Mouse (Mus musculus): ENCODE data around the gene Six3. TPM values are rescaled to one million over a fixed set of nuclear protein-coding genes. Genes with fewer than 3 reads are reported as not detected.

Gene Six3
- polyA plus RNA-seq, 1 experiment from 2014 or later: not detected

- H3K9me3 ChIP-seq (ENCODE audit: control insufficient read depth, low read length): no peaks in the 10 kb centered on the region
- H3K27me3 ChIP-seq (ENCODE audit: control insufficient read depth, insufficient read depth, low read length): peaks cover 57% of the 10 kb centered on the region
- H3K36me3 ChIP-seq (ENCODE audit: control insufficient read depth, insufficient read depth, low read length): no peaks in the 10 kb centered on the region
- no peak for ATAC-seq (ENCODE audit: low read depth)
- H3K4me1 ChIP-seq (ENCODE audit: control insufficient read depth, insufficient read depth, low read length): no peaks in the 10 kb centered on the region
- no peak overlapping the region for H3K27ac ChIP-seq (ENCODE audit: low read depth, low read length)
- WGBS: 39% methylated on average over 22 of the region's 22 CpGs
- H3K4me2 ChIP-seq (ENCODE audit: low read depth, low read length): no peak overlapping the region
- H3K9ac ChIP-seq (replicated peaks; ENCODE audit: low read depth, low read length): no peak overlapping the region
- no peak overlapping the region for H3K4me3 ChIP-seq (ENCODE audit: low read depth, low read length)
These were observed 17.1 kb downstream of the Six3 start for GRCm38 (mm10) chr17:85630296-85631050.

DNA sequence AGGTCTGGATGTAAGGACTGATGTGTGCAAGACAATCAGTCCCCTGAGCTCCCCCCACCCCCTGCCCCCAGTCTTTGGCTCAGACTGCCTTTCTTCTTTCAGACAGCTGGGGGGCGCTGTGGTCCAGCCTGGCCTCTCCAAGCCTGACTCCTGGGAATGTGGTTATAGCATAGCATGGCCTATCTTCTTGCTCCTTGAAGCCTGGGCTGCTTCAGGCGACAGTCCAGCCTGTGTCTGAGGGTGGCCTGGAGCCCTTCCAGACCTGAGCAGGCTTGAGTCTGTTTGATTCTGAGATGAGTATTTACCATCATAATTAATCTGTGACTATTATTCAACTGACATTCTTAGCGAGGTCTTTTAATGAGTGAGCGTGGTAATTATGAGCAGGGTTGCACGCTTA, 17.7 kb downstream of the Six3 start:
- Histone ChIP-seq H3K9me3 (ENCODE audit: control insufficient read depth, low read length) (no peaks in the 10 kb centered on the region), H3K27me3 (ENCODE audit: control insufficient read depth, insufficient read depth, low read length) (peaks cover 52% of the 10 kb centered on the region), H3K9ac (replicated peaks; ENCODE audit: low read depth, low read length) (no peak overlapping the region), H3K36me3 (ENCODE audit: control insufficient read depth, insufficient read depth, low read length) (no peaks in the 10 kb centered on the region), H3K4me2 (ENCODE audit: low read depth, low read length) (no peak overlapping the region), H3K4me3 (ENCODE audit: low read depth, low read length) (no peak overlapping the region), H3K27ac (ENCODE audit: low read depth, low read length) (no peak overlapping the region), H3K4me1 (ENCODE audit: control insufficient read depth, insufficient read depth, low read length) (no peaks in the 10 kb centered on the region)
- 49% methylated on average over 5 of the region's 5 CpGs for WGBS
- ATAC-seq (ENCODE audit: low read depth): no peak

- Histone ChIP-seq H3K9ac (replicated peaks; ENCODE audit: low read depth, low read length) (no peak overlapping the region), H3K27ac (ENCODE audit: low read depth, low read length) (no peak overlapping the region), H3K4me3 (ENCODE audit: low read depth, low read length) (no peak overlapping the region), H3K4me2 (ENCODE audit: low read depth, low read length) (no peak overlapping the region), H3K9me3 (ENCODE audit: control insufficient read depth, low read length) (no peaks in the 10 kb centered on the region), H3K36me3 (ENCODE audit: control insufficient read depth, insufficient read depth, low read length) (no peaks in the 10 kb centered on the region), H3K4me1 (ENCODE audit: control insufficient read depth, insufficient read depth, low read length) (no peaks in the 10 kb centered on the region), H3K27me3 (ENCODE audit: control insufficient read depth, insufficient read depth, low read length) (peaks cover 31% of the 10 kb centered on the region)
- ATAC-seq (ENCODE audit: low read depth): peak; percentile 61; the same call in 1 of the 2 replicates
- WGBS: 4% methylated on average over 13 of the region's 13 CpGs
These were observed 20.2 kb downstream of the Six3 start for GRCm38 (mm10) chr17:85633619-85634018.

- no peaks in the 10 kb centered on the region for H3K9me3 ChIP-seq (ENCODE audit: control insufficient read depth, low read length)
- 74% methylated on average over 6 of the region's 6 CpGs for WGBS
- no peak overlapping the region for H3K4me2 ChIP-seq (ENCODE audit: low read depth, low read length)
- H3K27ac ChIP-seq (ENCODE audit: low read depth, low read length): no peak overlapping the region
- H3K4me1 ChIP-seq (ENCODE audit: control insufficient read depth, insufficient read depth, low read length): no peaks in the 10 kb centered on the region
- H3K9ac ChIP-seq (replicated peaks; ENCODE audit: low read depth, low read length): no peak overlapping the region
- ATAC-seq (ENCODE audit: low read depth): no peak
- H3K36me3 ChIP-seq (ENCODE audit: control insufficient read depth, insufficient read depth, low read length): no peaks in the 10 kb centered on the region
- peaks cover 14% of the 10 kb centered on the region; the same call in 1 of the 2 replicates for H3K27me3 ChIP-seq (ENCODE audit: control insufficient read depth, insufficient read depth, low read length)
- no peak overlapping the region for H3K4me3 ChIP-seq (ENCODE audit: low read depth, low read length)
These were observed 24.5 kb downstream of the Six3 start for GRCm38 (mm10) chr17:85637876-85638275.

- H3K36me3 ChIP-seq (ENCODE audit: control insufficient read depth, insufficient read depth, low read length): no peaks in the 10 kb centered on the region
- 0 out of 2 replicates have a peak, but pooled peaks have one; percentile 31 for ATAC-seq (ENCODE audit: low read depth)
- peak overlapping the region; percentile 30 for H3K4me3 ChIP-seq (ENCODE audit: low read depth, low read length)
- H3K9ac ChIP-seq (replicated peaks; ENCODE audit: low read depth, low read length): no peak overlapping the region; the same call in 1 of the 2 replicates
- H3K4me2 ChIP-seq (ENCODE audit: low read depth, low read length): peak overlapping the region; percentile 60
- H3K27ac ChIP-seq (ENCODE audit: low read depth, low read length): no peak overlapping the region
- WGBS: 6% methylated on average over 10 of the region's 12 CpGs
- H3K27me3 ChIP-seq (ENCODE audit: control insufficient read depth, insufficient read depth, low read length): peaks cover 27% of the 10 kb centered on the region
- no peaks in the 10 kb centered on the region for H3K9me3 ChIP-seq (ENCODE audit: control insufficient read depth, low read length)
- 0 out of 2 replicates have a peak, but pooled peaks cover 3% of the 10 kb centered on the region for H3K4me1 ChIP-seq (ENCODE audit: control insufficient read depth, insufficient read depth, low read length)
These were observed 31.9 kb downstream of the Six3 start for GRCm38 (mm10) chr17:85645312-85645711.

GRCm38 (mm10) chr17:85645718-85646665, 32.6 kb downstream of the Six3 start:
- peaks cover 27% of the 10 kb centered on the region for H3K27me3 ChIP-seq (ENCODE audit: control insufficient read depth, insufficient read depth, low read length)
- no peaks in the 10 kb centered on the region for H3K36me3 ChIP-seq (ENCODE audit: control insufficient read depth, insufficient read depth, low read length)

DNA sequence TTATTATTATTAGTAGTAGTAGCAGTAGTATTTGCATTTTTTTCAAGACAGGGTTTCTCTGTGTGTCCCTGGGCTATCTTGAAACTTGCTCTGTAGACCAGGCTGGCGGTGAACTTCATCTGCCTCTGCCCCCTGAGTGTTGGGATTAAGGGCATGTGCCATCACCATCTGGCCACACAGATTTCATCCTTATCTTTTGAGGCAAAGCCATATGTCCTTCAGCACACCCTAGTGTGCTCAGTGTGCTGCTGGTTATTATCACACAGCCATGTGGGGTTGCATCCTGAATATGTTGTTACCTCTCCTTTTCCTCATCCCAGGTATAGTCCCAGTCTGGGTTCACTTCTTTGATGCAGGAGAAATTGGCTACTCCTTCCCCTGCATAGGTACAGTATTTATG, 46.6 kb downstream of the Six3 start:
- no peaks in the 10 kb centered on the region for H3K9me3 ChIP-seq (ENCODE audit: control insufficient read depth, low read length)
- H3K4me3 ChIP-seq (ENCODE audit: low read depth, low read length): no peak overlapping the region
- H3K4me2 ChIP-seq (ENCODE audit: low read depth, low read length): no peak overlapping the region
- WGBS: 84% methylated on average over 1 of the region's 1 CpGs
- 0 out of 2 replicates have a peak, but pooled peaks cover 4% of the 10 kb centered on the region for H3K4me1 ChIP-seq (ENCODE audit: control insufficient read depth, insufficient read depth, low read length)
- no peak overlapping the region for H3K27ac ChIP-seq (ENCODE audit: low read depth, low read length)
- H3K36me3 ChIP-seq (ENCODE audit: control insufficient read depth, insufficient read depth, low read length): no peaks in the 10 kb centered on the region
- H3K27me3 ChIP-seq (ENCODE audit: control insufficient read depth, insufficient read depth, low read length): peaks cover 6% of the 10 kb centered on the region
- no peak for ATAC-seq (ENCODE audit: low read depth)
- H3K9ac ChIP-seq (replicated peaks; ENCODE audit: low read depth, low read length): no peak overlapping the region

More at GRCm38 (mm10) chr17:85645718-85646665, 32.6 kb downstream of the Six3 start:
- ATAC-seq (ENCODE audit: low read depth): peak; percentile 85
- Histone ChIP-seq H3K4me2 (ENCODE audit: low read depth, low read length) (peak overlapping the region; percentile 60), H3K4me1 (ENCODE audit: control insufficient read depth, insufficient read depth, low read length) (0 out of 2 replicates have a peak, but pooled peaks cover 3% of the 10 kb centered on the region), H3K27ac (ENCODE audit: low read depth, low read length) (no peak overlapping the region), H3K9ac (replicated peaks; ENCODE audit: low read depth, low read length) (no peak overlapping the region; the same call in 1 of the 2 replicates), H3K9me3 (ENCODE audit: control insufficient read depth, low read length) (no peaks in the 10 kb centered on the region), H3K4me3 (ENCODE audit: low read depth, low read length) (peak overlapping the region; percentile 30)
- WGBS: under 1% methylated on average over 36 of the region's 36 CpGs

GRCm38 (mm10) chr17:85661521-85661920, 48.1 kb downstream of the Six3 start:
- no peak overlapping the region for H3K9ac ChIP-seq (replicated peaks; ENCODE audit: low read depth, low read length)
- H3K36me3 ChIP-seq (ENCODE audit: control insufficient read depth, insufficient read depth, low read length): no peaks in the 10 kb centered on the region
- WGBS: 69% methylated on average over 5 of the region's 5 CpGs
- no peaks in the 10 kb centered on the region for H3K9me3 ChIP-seq (ENCODE audit: control insufficient read depth, low read length)
- ATAC-seq (ENCODE audit: low read depth): no peak
- H3K4me2 ChIP-seq (ENCODE audit: low read depth, low read length): no peak overlapping the region
- H3K27me3 ChIP-seq (ENCODE audit: control insufficient read depth, insufficient read depth, low read length): peaks cover 6% of the 10 kb centered on the region
- H3K4me3 ChIP-seq (ENCODE audit: low read depth, low read length): no peak overlapping the region
- H3K4me1 ChIP-seq (ENCODE audit: control insufficient read depth, insufficient read depth, low read length): 0 out of 2 replicates have a peak, but pooled peaks cover 4% of the 10 kb centered on the region
- no peak overlapping the region for H3K27ac ChIP-seq (ENCODE audit: low read depth, low read length)

Measured in neural tube, embryonic 14.5 days (tissue).